Mouse (Mus musculus) heart, postnatal 0 days (tissue): ENCODE results near the gene Cbr4.

Experiments
- CTCF ChIP-seq: IDR thresholded peaks from 2 replicates; pipeline ENCODE4 v1.5.1; 2016; ENCODE audit warnings: antibody characterized with exemption, control low read depth, low read depth
- EP300 ChIP-seq: IDR thresholded peaks from 2 replicates; pipeline ENCODE4 v1.6.1; 2016; ENCODE audit warnings: antibody characterized with exemption, low read depth

- TF ChIP-seq CTCF (no peak), EP300 (no peak)
Observed at GRCm38 (mm10) chr8:61552221-61552620, 64.7 kb downstream of the Cbr4 start.
